Mouse (Mus musculus) central nervous system, embryonic 18 days (tissue): ENCODE data around the gene Chek1. TPM values are rescaled to one million over a fixed set of nuclear protein-coding genes. Genes with fewer than 3 reads are reported as not detected.

ENCODE experiments used
- polyA plus RNA-seq: library from polyadenylated mRNA; depleted of rRNA; stranded (reverse); fragments of >200 nt; gene quantifications from 2 replicates; pipeline ENCODE4 v1.2.3, GENCODE M21; 2012; rRNA removed

Chek1 gene
- 3.2 and 5.1 TPM in 2 replicates for polyA plus RNA-seq

GRCm38 (mm10) chr9:36727034-36727755 lies at the start of gene Chek1:
Gene Chek1 (minus strand): TSS chr9:36727065.

GRCm38 (mm10) chr9:36767203-36768143 lies 40.6 kb upstream of the Chek1 start, which contains the start of gene Stt3a:
Gene Stt3a (minus strand): TSS chr9:36767679.

GRCm38 (mm10) chr9:36692920-36693319 lies 33.9 kb downstream of the Chek1 start, which contains the start of gene Acrv1:
Gene Acrv1 (plus strand): TSS chr9:36693220.

Other genes starting within 250 kb of the Chek1 start
- not detected in 2 replicates for gene Gm5615, start 185.1 kb downstream of the Chek1 start, polyA plus RNA-seq
- gene Gm17689, start 144.4 kb downstream of the Chek1 start, polyA plus RNA-seq = not detected in 2 replicates
- gene A630095E13Rik, start 83.7 kb downstream of the Chek1 start, polyA plus RNA-seq = not detected in 2 replicates
- not detected in 2 replicates for gene Acrv1, start 33.8 kb downstream of the Chek1 start, polyA plus RNA-seq
- 71.2 and 77.6 TPM in 2 replicates for gene Stt3a, start 40.6 kb upstream of the Chek1 start, polyA plus RNA-seq
- gene Ei24, start 70.3 kb upstream of the Chek1 start, polyA plus RNA-seq = 121 and 123 TPM in 2 replicates
- gene Fez1, start 94.8 kb upstream of the Chek1 start, polyA plus RNA-seq = 429 and 433 TPM in 2 replicates